Mouse (Mus musculus) stomach, embryonic 14.5 days (tissue): ENCODE measurements around the gene Myzap. TPM values are rescaled to one million over a fixed set of nuclear protein-coding genes. Genes with fewer than 3 reads are reported as not detected.

Experiments used
- ATAC-seq: fragments of 200-750 bp; cut with Nextera tagmentation; 2 replicates; pipeline ENCODE4 v1.8.0; 2017; ENCODE audit warnings: low read depth, moderate TSS enrichment; ENCODE audit not compliant: insufficient number of reproducible peaks, insufficient read depth, low FRiP score
- H3K27ac ChIP-seq: fragments of 300-500 bp; sonication (generic); 2 replicates; pipeline ENCODE4 v1.5.1; 2014; ENCODE audit warnings: mild to moderate bottlenecking, low read length, moderate library complexity, mixed read lengths
- H3K27me3 ChIP-seq: fragments of 300-500 bp; sonication (generic); 2 replicates; pipeline ENCODE4 v1.6.1; 2014; ENCODE audit warnings: low read length, control low read depth, mixed read lengths; ENCODE audit not compliant: control insufficient read depth, insufficient read depth
- H3K36me3 ChIP-seq: fragments of 300-500 bp; sonication (generic); 2 replicates; pipeline ENCODE4 v1.6.1; 2014; ENCODE audit warnings: mild to moderate bottlenecking, control low read depth, low read length, moderate library complexity, mixed read lengths; ENCODE audit not compliant: control insufficient read depth, insufficient read depth
- H3K4me1 ChIP-seq: fragments of 300-500 bp; sonication (generic); 2 replicates; pipeline ENCODE4 v1.6.1; 2014; ENCODE audit warnings: low read length, control low read depth, mixed read lengths; ENCODE audit not compliant: control insufficient read depth, insufficient read depth
- H3K4me2 ChIP-seq: fragments of 300-500 bp; sonication (generic); replicated peaks from 2 replicates; pipeline ENCODE4 v1.6.1; 2014; ENCODE audit warnings: low read depth, low read length, control low read depth
- H3K4me3 ChIP-seq: fragments of 300-500 bp; sonication (generic); 2 replicates; pipeline ENCODE4 v1.5.1; 2014; ENCODE audit warnings: low read depth, low read length, control low read depth
- H3K9ac ChIP-seq: fragments of 300-500 bp; sonication (generic); replicated peaks from 2 replicates; pipeline ENCODE4 v1.6.1; 2014; ENCODE audit warnings: low read depth, mild to moderate bottlenecking, control low read depth, low read length, moderate library complexity, mixed read lengths
- H3K9me3 ChIP-seq: fragments of 300-500 bp; sonication (generic); 2 replicates; pipeline ENCODE4 v1.6.1; 2016; ENCODE audit warnings: low read depth, low read length, control low read depth; ENCODE audit not compliant: control insufficient read depth
- WGBS: fragments of 180-500 bp; shearing (Covaris S2); extraction: QIAGEN DNeasy Blood & Tissue Kit; methylation state at CpG from one replicate; pipeline ENCODE4 v1.1.7; 2014; 5-methylcytosine and 5-hydroxymethylcytosine counted together
- polyA plus RNA-seq: library from polyadenylated mRNA; unstranded; fragments of >200 nt; fragmentation: Nextera tagmentation; extraction: Ambion mirVana; gene quantifications from 2 replicates; pipeline ENCODE4 v1.2.1, GENCODE M21; 2014

Myzap gene
- polyA plus RNA-seq, 1 experiment from 2014 or later, result 11.1 TPM

- H3K4me3 ChIP-seq, result no peak overlapping the region
- no peaks in the 10 kb centered on the region for H3K27me3 ChIP-seq
- H3K9ac ChIP-seq, result no peak overlapping the region
- WGBS, result 34% methylated on average over 2 of the region's 2 CpGs
- no peak overlapping the region for H3K27ac ChIP-seq
- no peak for ATAC-seq
- H3K36me3 ChIP-seq, result no peaks in the 10 kb centered on the region
- H3K9me3 ChIP-seq, result no peaks in the 10 kb centered on the region
- H3K4me1 ChIP-seq, result no peaks in the 10 kb centered on the region
- H3K4me2 ChIP-seq, result no peak overlapping the region
Observed at GRCm38 (mm10) chr9:71614643-71615042, 22.5 kb upstream of the Myzap start.

- no peaks in the 10 kb centered on the region for H3K4me1 ChIP-seq
- H3K27ac ChIP-seq, result no peak overlapping the region
- ATAC-seq, result no peak
- H3K4me2 ChIP-seq, result no peak overlapping the region
- no peaks in the 10 kb centered on the region for H3K27me3 ChIP-seq
- WGBS, result 94% methylated on average over 6 of the region's 6 CpGs
- H3K4me3 ChIP-seq, result no peak overlapping the region
- H3K36me3 ChIP-seq, result no peaks in the 10 kb centered on the region
- H3K9ac ChIP-seq, result no peak overlapping the region
- no peaks in the 10 kb centered on the region for H3K9me3 ChIP-seq
Observed at GRCm38 (mm10) chr9:71612981-71613380, 20.8 kb upstream of the Myzap start.

- ATAC-seq, result no peak
- Histone ChIP-seq H3K4me1 (no peaks in the 10 kb centered on the region), H3K9me3 (no peaks in the 10 kb centered on the region), H3K4me2 (no peak overlapping the region), H3K36me3 (no peaks in the 10 kb centered on the region), H3K4me3 (no peak overlapping the region), H3K27me3 (no peaks in the 10 kb centered on the region), H3K27ac (no peak overlapping the region), H3K9ac (no peak overlapping the region)
- WGBS, result 69% methylated on average over 4 of the region's 4 CpGs
Observed at GRCm38 (mm10) chr9:71611876-71612275, 19.7 kb upstream of the Myzap start.

GRCm38 (mm10) chr9:71609010-71609409, 16.9 kb upstream of the Myzap start:
- no peak overlapping the region for H3K9ac ChIP-seq
- H3K9me3 ChIP-seq, result no peaks in the 10 kb centered on the region
- H3K4me1 ChIP-seq, result no peaks in the 10 kb centered on the region
- no peak overlapping the region for H3K27ac ChIP-seq
- H3K4me2 ChIP-seq, result no peak overlapping the region
- H3K36me3 ChIP-seq, result no peaks in the 10 kb centered on the region
- 49% methylated on average over 6 of the region's 6 CpGs for WGBS
- H3K27me3 ChIP-seq, result no peaks in the 10 kb centered on the region
- no peak overlapping the region for H3K4me3 ChIP-seq
- ATAC-seq, result no peak

- no peak overlapping the region for H3K4me3 ChIP-seq
- no peak overlapping the region for H3K4me2 ChIP-seq
- H3K9me3 ChIP-seq, result no peaks in the 10 kb centered on the region
- H3K4me1 ChIP-seq, result no peaks in the 10 kb centered on the region
- no peak overlapping the region for H3K27ac ChIP-seq
- WGBS, result 72% methylated on average over 13 of the region's 13 CpGs
- no peaks in the 10 kb centered on the region for H3K36me3 ChIP-seq
- no peaks in the 10 kb centered on the region for H3K27me3 ChIP-seq
- ATAC-seq, result no peak
- no peak overlapping the region for H3K9ac ChIP-seq
Observed at GRCm38 (mm10) chr9:71606296-71607057, 14.3 kb upstream of the Myzap start.

- H3K36me3 ChIP-seq, result no peaks in the 10 kb centered on the region
- ATAC-seq, result no peak
- no peaks in the 10 kb centered on the region for H3K4me1 ChIP-seq
- no peak overlapping the region for H3K9ac ChIP-seq
- no peaks in the 10 kb centered on the region for H3K27me3 ChIP-seq
- no peak overlapping the region for H3K4me3 ChIP-seq
- H3K27ac ChIP-seq, result no peak overlapping the region
- no peak overlapping the region for H3K4me2 ChIP-seq
- WGBS, result 33% methylated on average over 6 of the region's 6 CpGs
- H3K9me3 ChIP-seq, result no peaks in the 10 kb centered on the region
Observed at GRCm38 (mm10) chr9:71604914-71605635, 12.9 kb upstream of the Myzap start.

GRCm38 (mm10) chr9:71599861-71600260, 7.7 kb upstream of the Myzap start:
- 0 out of 2 replicates have a peak, but pooled peaks cover 2% of the 10 kb centered on the region for H3K4me1 ChIP-seq
- no peak overlapping the region for H3K4me2 ChIP-seq
- H3K27me3 ChIP-seq, result no peaks in the 10 kb centered on the region
- no peak overlapping the region for H3K4me3 ChIP-seq
- no peaks in the 10 kb centered on the region for H3K9me3 ChIP-seq
- 73% methylated on average over 7 of the region's 7 CpGs for WGBS
- no peak for ATAC-seq
- no peak overlapping the region for H3K9ac ChIP-seq
- H3K27ac ChIP-seq, result no peak overlapping the region
- H3K36me3 ChIP-seq, result no peaks in the 10 kb centered on the region

GRCm38 (mm10) chr9:71596888-71597287, 4.7 kb upstream of the Myzap start:
- no peak for ATAC-seq
- Histone ChIP-seq H3K27me3 (no peaks in the 10 kb centered on the region), H3K9ac (no peak overlapping the region), H3K4me3 (no peak overlapping the region), H3K4me2 (no peak overlapping the region), H3K27ac (no peak overlapping the region), H3K4me1 (peaks cover 9% of the 10 kb centered on the region; the same call in 1 of the 2 replicates), H3K9me3 (no peaks in the 10 kb centered on the region), H3K36me3 (no peaks in the 10 kb centered on the region)
- WGBS, result 57% methylated on average over 6 of the region's 6 CpGs
